Mouse (Mus musculus): ENCODE results near the gene Capn13. TPM values are rescaled to one million over a fixed set of nuclear protein-coding genes. Genes with fewer than 3 reads are reported as not detected.

Gene Capn13
- polyA plus RNA-seq, 1 experiment = not detected

GRCm38 (mm10) chr17:73381681-73382080, 19.0 kb downstream of the Capn13 start:
- Histone ChIP-seq H3K27me3 (ENCODE audit: control insufficient read depth, insufficient read depth, insufficient read length) (peaks cover 29% of the 10 kb centered on the region), H3K79me2 (ENCODE audit: control insufficient read depth, insufficient read depth) (no peaks in the 10 kb centered on the region), H3K36me3 (ENCODE audit: control insufficient read depth, insufficient read depth) (no peaks in the 10 kb centered on the region), H3ac (ENCODE audit: control insufficient read depth, insufficient read length, low read depth) (no peak overlapping the region), H3K79me3 (ENCODE audit: low read depth) (no peaks in the 10 kb centered on the region), H3K4me3 (ENCODE audit: insufficient read depth, poor library complexity, severe bottlenecking) (no peak overlapping the region)
- no peak for TF ChIP-seq FOSL1 (IDR thresholded peaks at IDR 0.05; ENCODE audit: insufficient read depth, low read length, poor library complexity, severe bottlenecking)
- no peak for TF ChIP-seq USF1 (IDR thresholded peaks at IDR 0.05; ENCODE audit: low read depth)
- no peak for TF ChIP-seq MAX (IDR thresholded peaks at IDR 0.05)
- no peak for TF ChIP-seq CEBPB (IDR thresholded peaks at IDR 0.05; ENCODE audit: low read depth)
- no peak for TF ChIP-seq MYOD1 (IDR thresholded peaks at IDR 0.05; ENCODE audit: control insufficient read depth, insufficient read length, low read depth)
- TF ChIP-seq MYOG (IDR thresholded peaks at IDR 0.05; ENCODE audit: control insufficient read depth, extremely low read depth, insufficient read length) = no peak
- TF ChIP-seq CTCF (IDR thresholded peaks at IDR 0.05; ENCODE audit: control insufficient read depth, insufficient read depth, insufficient read length) = no peak

- TF ChIP-seq FOSL1 (IDR thresholded peaks at IDR 0.05; ENCODE audit: insufficient read depth, low read length, poor library complexity, severe bottlenecking) = no peak
- no peak for TF ChIP-seq MYOD1 (IDR thresholded peaks at IDR 0.05; ENCODE audit: control insufficient read depth, insufficient read length, low read depth)
- no peak for TF ChIP-seq MAX (IDR thresholded peaks at IDR 0.05)
- TF ChIP-seq CEBPB (IDR thresholded peaks at IDR 0.05; ENCODE audit: low read depth) = no peak
- TF ChIP-seq CTCF (IDR thresholded peaks at IDR 0.05; ENCODE audit: control insufficient read depth, insufficient read depth, insufficient read length) = no peak
- TF ChIP-seq MYOG (IDR thresholded peaks at IDR 0.05; ENCODE audit: control insufficient read depth, extremely low read depth, insufficient read length) = no peak
- TF ChIP-seq USF1 (IDR thresholded peaks at IDR 0.05; ENCODE audit: low read depth) = no peak
- H3K4me3 ChIP-seq (ENCODE audit: insufficient read depth, poor library complexity, severe bottlenecking) = no peak overlapping the region
Measured at GRCm38 (mm10) chr17:73377778-73378484, 22.7 kb downstream of the Capn13 start.

GRCm38 (mm10) chr17:73367334-73367733, 33.3 kb downstream of the Capn13 start:
- Histone ChIP-seq H3K4me3 (ENCODE audit: insufficient read depth, poor library complexity, severe bottlenecking) (no peak overlapping the region), H3K36me3 (ENCODE audit: control insufficient read depth, insufficient read depth) (no peaks in the 10 kb centered on the region), H3ac (ENCODE audit: control insufficient read depth, insufficient read length, low read depth) (no peak overlapping the region), H3K79me2 (ENCODE audit: control insufficient read depth, insufficient read depth) (no peaks in the 10 kb centered on the region), H3K27me3 (ENCODE audit: control insufficient read depth, insufficient read depth, insufficient read length) (peaks cover 10% of the 10 kb centered on the region), H3K79me3 (ENCODE audit: low read depth) (no peaks in the 10 kb centered on the region)
- TF ChIP-seq MYOG (IDR thresholded peaks at IDR 0.05; ENCODE audit: control insufficient read depth, extremely low read depth, insufficient read length) (no peak), FOSL1 (IDR thresholded peaks at IDR 0.05; ENCODE audit: insufficient read depth, low read length, poor library complexity, severe bottlenecking) (no peak), CEBPB (IDR thresholded peaks at IDR 0.05; ENCODE audit: low read depth) (no peak), MAX (IDR thresholded peaks at IDR 0.05) (no peak), MYOD1 (IDR thresholded peaks at IDR 0.05; ENCODE audit: control insufficient read depth, insufficient read length, low read depth) (no peak), USF1 (IDR thresholded peaks at IDR 0.05; ENCODE audit: low read depth) (no peak)

More at GRCm38 (mm10) chr17:73377778-73378484, 22.7 kb downstream of the Capn13 start:
- H3K27me3 ChIP-seq (ENCODE audit: control insufficient read depth, insufficient read depth, insufficient read length) = peaks cover 12% of the 10 kb centered on the region
- H3K79me2 ChIP-seq (ENCODE audit: control insufficient read depth, insufficient read depth) = no peaks in the 10 kb centered on the region
- no peaks in the 10 kb centered on the region for H3K36me3 ChIP-seq (ENCODE audit: control insufficient read depth, insufficient read depth)
- H3ac ChIP-seq (ENCODE audit: control insufficient read depth, insufficient read length, low read depth) = no peak overlapping the region
- H3K79me3 ChIP-seq (ENCODE audit: low read depth) = no peaks in the 10 kb centered on the region

GRCm38 (mm10) chr17:73361054-73361453, 39.6 kb downstream of the Capn13 start:
- Histone ChIP-seq H3K79me2 (ENCODE audit: control insufficient read depth, insufficient read depth) (no peaks in the 10 kb centered on the region), H3K79me3 (ENCODE audit: low read depth) (no peaks in the 10 kb centered on the region), H3K36me3 (ENCODE audit: control insufficient read depth, insufficient read depth) (no peaks in the 10 kb centered on the region), H3ac (ENCODE audit: control insufficient read depth, insufficient read length, low read depth) (no peak overlapping the region), H3K4me3 (ENCODE audit: insufficient read depth, poor library complexity, severe bottlenecking) (no peak overlapping the region), H3K27me3 (ENCODE audit: control insufficient read depth, insufficient read depth, insufficient read length) (peaks cover 19% of the 10 kb centered on the region)
- TF ChIP-seq CTCF (IDR thresholded peaks at IDR 0.05; ENCODE audit: control insufficient read depth, insufficient read depth, insufficient read length) = no peak
- no peak for TF ChIP-seq MYOD1 (IDR thresholded peaks at IDR 0.05; ENCODE audit: control insufficient read depth, insufficient read length, low read depth)
- TF ChIP-seq USF1 (IDR thresholded peaks at IDR 0.05; ENCODE audit: low read depth) = no peak
- no peak for TF ChIP-seq MYOG (IDR thresholded peaks at IDR 0.05; ENCODE audit: control insufficient read depth, extremely low read depth, insufficient read length)
- TF ChIP-seq MAX (IDR thresholded peaks at IDR 0.05) = no peak
- no peak for TF ChIP-seq FOSL1 (IDR thresholded peaks at IDR 0.05; ENCODE audit: insufficient read depth, low read length, poor library complexity, severe bottlenecking)
- no peak for TF ChIP-seq CEBPB (IDR thresholded peaks at IDR 0.05; ENCODE audit: low read depth)

GRCm38 (mm10) chr17:73343632-73344390, 56.9 kb downstream of the Capn13 start:
- Histone ChIP-seq H3K36me3 (ENCODE audit: control insufficient read depth, insufficient read depth) (no peaks in the 10 kb centered on the region), H3ac (ENCODE audit: control insufficient read depth, insufficient read length, low read depth) (no peak overlapping the region), H3K27me3 (ENCODE audit: control insufficient read depth, insufficient read depth, insufficient read length) (peaks cover 54% of the 10 kb centered on the region), H3K79me3 (ENCODE audit: low read depth) (no peaks in the 10 kb centered on the region), H3K79me2 (ENCODE audit: control insufficient read depth, insufficient read depth) (no peaks in the 10 kb centered on the region), H3K4me3 (ENCODE audit: insufficient read depth, poor library complexity, severe bottlenecking) (no peak overlapping the region)
- TF ChIP-seq CTCF (IDR thresholded peaks at IDR 0.05; ENCODE audit: control insufficient read depth, insufficient read depth, insufficient read length) (no peak), USF1 (IDR thresholded peaks at IDR 0.05; ENCODE audit: low read depth) (no peak)
